Mouse (Mus musculus) liver, embryonic 13.5 days (tissue): Measurements from ENCODE around the gene Nod1. TPM values are rescaled to one million over a fixed set of nuclear protein-coding genes. Genes with fewer than 3 reads are reported as not detected.

Experiments used
- ATAC-seq: fragments of 200-750 bp; cut with Nextera tagmentation; 2 replicates; pipeline ENCODE4 v1.8.0; 2017; ENCODE audit warnings: low read depth, mild to moderate bottlenecking, moderate number of reproducible peaks, moderate library complexity
- DNase-seq: peaks from one replicate; pipeline ENCODE4 v3.0.0; 2022
- H3K27ac ChIP-seq: fragments of 300-500 bp; sonication (generic); 2 replicates; pipeline ENCODE4 v1.5.1; 2015; ENCODE audit warnings: moderate library complexity, mild to moderate bottlenecking, inconsistent platforms
- H3K27me3 ChIP-seq: fragments of 300-500 bp; sonication (generic); 2 replicates; pipeline ENCODE4 v1.6.1; 2015; ENCODE audit warnings: mild to moderate bottlenecking, inconsistent platforms
- H3K36me3 ChIP-seq: fragments of 300-500 bp; sonication (generic); 2 replicates; pipeline ENCODE4 v1.6.1; 2015; ENCODE audit warnings: mild to moderate bottlenecking, inconsistent platforms
- H3K4me1 ChIP-seq: fragments of 300-500 bp; sonication (generic); replicated peaks from 2 replicates; pipeline ENCODE4 v1.6.1; 2015; ENCODE audit warnings: inconsistent platforms
- H3K4me2 ChIP-seq: fragments of 300-500 bp; sonication (generic); 2 replicates; pipeline ENCODE4 v1.6.1; 2015; ENCODE audit warnings: inconsistent platforms, mild to moderate bottlenecking, moderate library complexity
- H3K4me3 ChIP-seq: fragments of 300-500 bp; sonication (generic); replicated peaks from 2 replicates; pipeline ENCODE4 v1.5.1; 2015; ENCODE audit warnings: mild to moderate bottlenecking, inconsistent platforms
- H3K9ac ChIP-seq: fragments of 300-500 bp; sonication (generic); 2 replicates; pipeline ENCODE4 v1.6.1; 2015; ENCODE audit warnings: mild to moderate bottlenecking, inconsistent platforms
- H3K9me3 ChIP-seq: fragments of 300-500 bp; sonication (generic); replicated peaks from 2 replicates; pipeline ENCODE4 v1.6.1; 2016; ENCODE audit warnings: inconsistent platforms
- WGBS: fragments of 180-500 bp; shearing (Covaris S2); methylation state at CpG from one replicate; pipeline ENCODE4 v1.1.7; 2015; ENCODE audit not compliant: insufficient replicate concordance; 5-methylcytosine and 5-hydroxymethylcytosine counted together
- polyA plus RNA-seq: library from polyadenylated mRNA; unstranded; fragments of >200 nt; fragmentation: Nextera tagmentation; extraction: Ambion mirVana; gene quantifications from 2 replicates; pipeline ENCODE4 v1.2.1, GENCODE M21; 2015

Nod1 gene
- polyA plus RNA-seq, 1 experiment from 2014 or later: 1.5 TPM

- no peaks in the 10 kb centered on the region for H3K36me3 ChIP-seq
- H3K27ac ChIP-seq: no peak overlapping the region
- no peaks in the 10 kb centered on the region for H3K9me3 ChIP-seq
- no peak overlapping the region for H3K4me3 ChIP-seq
- no peak overlapping the region for H3K4me2 ChIP-seq
- 39% methylated on average over 4 of the region's 4 CpGs for WGBS
- ATAC-seq (no peak), DNase-seq (no peak)
- H3K4me1 ChIP-seq: no peaks in the 10 kb centered on the region
- no peak overlapping the region for H3K9ac ChIP-seq
- 0 out of 2 replicates have a peak, but pooled peaks cover 4% of the 10 kb centered on the region for H3K27me3 ChIP-seq
Measured at GRCm38 (mm10) chr6:55003559-55003958, 31.1 kb upstream of the Nod1 start.

GRCm38 (mm10) chr6:55002438-55002837 lies 30.0 kb upstream of the Nod1 start:
- DNase-seq: no peak
- Histone ChIP-seq H3K4me1 (no peaks in the 10 kb centered on the region), H3K4me3 (no peak overlapping the region), H3K27ac (no peak overlapping the region), H3K9me3 (no peaks in the 10 kb centered on the region), H3K27me3 (0 out of 2 replicates have a peak, but pooled peaks cover 4% of the 10 kb centered on the region), H3K4me2 (no peak overlapping the region), H3K36me3 (no peaks in the 10 kb centered on the region), H3K9ac (no peak overlapping the region)
- ATAC-seq: no peak
- 52% methylated on average over 4 of the region's 4 CpGs for WGBS

DNA sequence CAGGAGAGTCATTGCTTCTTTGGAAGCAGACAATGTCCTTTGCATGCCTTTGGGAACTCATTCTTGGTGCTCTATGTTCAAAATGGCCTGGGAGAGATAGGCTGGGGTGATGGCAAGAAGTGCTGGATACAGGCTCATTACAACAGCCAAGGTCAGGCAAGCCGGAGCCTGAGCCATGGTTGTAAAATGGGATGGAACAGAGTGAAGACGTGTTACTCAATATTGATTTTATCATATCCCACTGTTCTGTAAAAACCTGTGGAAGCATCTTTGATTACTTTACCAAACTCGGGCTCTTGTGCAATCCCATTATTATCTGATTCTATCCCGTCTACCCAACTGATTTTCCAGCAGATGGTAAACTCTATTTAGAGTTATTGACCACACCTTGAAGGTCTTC lies 28.9 kb upstream of the Nod1 start:
- ATAC-seq: no peak
- no peak overlapping the region for H3K27ac ChIP-seq
- no peaks in the 10 kb centered on the region for H3K9me3 ChIP-seq
- H3K4me1 ChIP-seq: no peaks in the 10 kb centered on the region
- H3K27me3 ChIP-seq: 0 out of 2 replicates have a peak, but pooled peaks cover 4% of the 10 kb centered on the region
- no peak for DNase-seq
- no peaks in the 10 kb centered on the region for H3K36me3 ChIP-seq
- no peak overlapping the region for H3K4me2 ChIP-seq
- no peak overlapping the region for H3K4me3 ChIP-seq
- 56% methylated on average over 4 of the region's 4 CpGs for WGBS
- no peak overlapping the region for H3K9ac ChIP-seq

DNA sequence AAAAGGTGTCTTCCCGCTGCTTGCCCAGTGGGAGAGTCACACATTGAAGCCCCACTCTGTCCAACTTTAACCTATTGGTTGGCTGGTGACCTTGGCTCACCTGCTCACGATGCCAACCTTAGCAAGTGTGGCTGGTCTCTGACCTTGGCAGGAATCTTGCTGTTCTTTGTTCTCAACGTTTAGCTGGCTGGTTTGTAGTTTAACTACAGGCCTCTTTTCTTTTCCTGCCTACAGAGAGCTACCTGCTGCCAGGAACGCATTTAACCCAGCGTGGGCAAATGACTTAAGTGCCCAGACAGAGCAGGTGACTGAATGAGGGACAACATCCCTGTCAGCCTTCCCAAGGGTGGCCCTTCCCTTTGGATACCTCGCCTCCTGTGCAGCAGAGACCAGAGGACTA lies 25.3 kb upstream of the Nod1 start:
- DNase-seq (no peak), ATAC-seq (no peak)
- Histone ChIP-seq H3K27me3 (0 out of 2 replicates have a peak, but pooled peaks cover 4% of the 10 kb centered on the region), H3K36me3 (no peaks in the 10 kb centered on the region), H3K4me2 (no peak overlapping the region), H3K9ac (no peak overlapping the region), H3K4me3 (no peak overlapping the region), H3K9me3 (no peaks in the 10 kb centered on the region), H3K27ac (no peak overlapping the region), H3K4me1 (0 out of 2 replicates have a peak, but pooled peaks cover 4% of the 10 kb centered on the region)
- WGBS: 66% methylated on average over 6 of the region's 6 CpGs

DNA sequence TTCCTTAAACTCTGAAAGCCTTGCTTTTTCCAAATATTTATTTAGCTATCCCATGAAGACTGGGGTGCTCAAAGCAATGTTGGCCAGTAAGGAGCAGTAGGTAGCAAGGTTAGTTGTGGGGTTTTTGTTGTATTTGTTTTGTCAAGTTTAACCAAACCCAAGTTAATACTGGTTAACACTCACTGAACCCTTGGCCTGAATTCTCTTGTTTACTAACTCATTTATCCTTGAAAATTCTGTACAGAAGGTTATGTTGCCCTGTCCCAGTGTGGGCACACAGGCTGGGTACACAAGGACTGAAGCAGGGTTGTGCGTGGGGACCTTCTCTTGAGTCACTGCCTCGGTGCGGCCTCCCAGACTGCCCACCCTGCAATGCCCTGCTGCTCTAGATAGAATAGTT lies 23.9 kb upstream of the Nod1 start:
- H3K27me3 ChIP-seq: 0 out of 2 replicates have a peak, but pooled peaks cover 4% of the 10 kb centered on the region
- no peak overlapping the region for H3K9ac ChIP-seq
- DNase-seq (no peak), ATAC-seq (no peak)
- H3K4me1 ChIP-seq: peaks cover 17% of the 10 kb centered on the region
- H3K9me3 ChIP-seq: no peaks in the 10 kb centered on the region
- no peak overlapping the region for H3K27ac ChIP-seq
- no peak overlapping the region for H3K4me3 ChIP-seq
- H3K4me2 ChIP-seq: no peak overlapping the region
- 76% methylated on average over 3 of the region's 3 CpGs for WGBS
- no peaks in the 10 kb centered on the region for H3K36me3 ChIP-seq

GRCm38 (mm10) chr6:54992734-54993260 lies 20.4 kb upstream of the Nod1 start, which contains the start of gene Ggct:
Gene Ggct, minus strand, starts transcription at chr6:54992950.
- ATAC-seq (peak; percentile 100), DNase-seq (peak; percentile 89)
- H3K9me3 ChIP-seq: no peaks in the 10 kb centered on the region
- peak within 1 kb of the TSS; percentile 66 for H3K4me3 ChIP-seq
- H3K9ac ChIP-seq: peak within 1 kb of the TSS; percentile 68
- H3K27me3 ChIP-seq: no peaks in the 10 kb centered on the region
- peak within 1 kb of the TSS; percentile 93 for H3K4me2 ChIP-seq
- no peaks in the 10 kb centered on the region for H3K36me3 ChIP-seq
- WGBS: under 1% methylated on average over 41 of the region's 41 CpGs
- H3K4me1 ChIP-seq: peaks cover 21% of the 10 kb centered on the region
- no peak within 1 kb of the TSS for H3K27ac ChIP-seq

DNA sequence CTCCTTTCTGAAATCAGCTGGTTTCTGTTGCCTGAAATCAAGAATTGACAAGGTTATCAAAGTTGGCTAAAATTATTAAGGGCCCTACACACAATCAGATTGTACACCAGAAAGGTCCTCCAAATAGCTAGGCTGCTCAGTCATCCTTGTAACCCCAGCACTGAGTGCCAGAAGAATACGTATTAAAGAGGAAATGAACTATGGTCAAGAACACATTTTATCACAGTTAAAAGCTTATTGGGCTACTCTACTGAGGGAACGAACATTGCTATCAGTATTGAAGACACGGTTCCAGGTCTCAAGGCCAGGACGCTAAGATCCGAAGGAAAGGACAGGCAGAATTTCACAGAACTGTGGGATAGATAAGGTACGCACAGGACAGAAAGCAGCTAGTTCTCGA lies 19.7 kb upstream of the Nod1 start:
- no peak for ATAC-seq

GRCm38 (mm10) chr6:54991189-54991588 lies 18.8 kb upstream of the Nod1 start:
- no peak for ATAC-seq

More for the DNA sequence above, 19.7 kb upstream of the Nod1 start:
- no peak overlapping the region for H3K27ac ChIP-seq
- H3K9me3 ChIP-seq: no peaks in the 10 kb centered on the region
- peak overlapping the region; percentile 66 for H3K4me3 ChIP-seq
- no peak for DNase-seq
- no peaks in the 10 kb centered on the region for H3K27me3 ChIP-seq
- peaks cover 21% of the 10 kb centered on the region for H3K4me1 ChIP-seq
- H3K36me3 ChIP-seq: no peaks in the 10 kb centered on the region
- WGBS: 2% methylated on average over 7 of the region's 7 CpGs
- peak overlapping the region; percentile 68 for H3K9ac ChIP-seq
- H3K4me2 ChIP-seq: peak overlapping the region; percentile 93

GRCm38 (mm10) chr6:54988141-54988540 lies 15.7 kb upstream of the Nod1 start:
- H3K4me1 ChIP-seq: peaks cover 18% of the 10 kb centered on the region
- DNase-seq (no peak), ATAC-seq (no peak)
- 74% methylated on average over 6 of the region's 6 CpGs for WGBS
- H3K27ac ChIP-seq: no peak overlapping the region
- no peak overlapping the region for H3K9ac ChIP-seq
- H3K4me2 ChIP-seq: no peak overlapping the region
- H3K36me3 ChIP-seq: no peaks in the 10 kb centered on the region
- H3K27me3 ChIP-seq: no peaks in the 10 kb centered on the region
- no peaks in the 10 kb centered on the region for H3K9me3 ChIP-seq
- no peak overlapping the region for H3K4me3 ChIP-seq

More at GRCm38 (mm10) chr6:54991189-54991588, 18.8 kb upstream of the Nod1 start:
- 19% methylated on average over 2 of the region's 2 CpGs for whole genome bisulfite sequencing
- no peak overlapping the region for H3K27ac ChIP-seq
- no peaks in the 10 kb centered on the region for H3K9me3 ChIP-seq
- peak overlapping the region; percentile 93 for H3K4me2 ChIP-seq
- H3K9ac ChIP-seq: no peak overlapping the region
- H3K27me3 ChIP-seq: no peaks in the 10 kb centered on the region
- no peak for DNase-seq
- H3K4me1 ChIP-seq: peaks cover 21% of the 10 kb centered on the region
- H3K36me3 ChIP-seq: no peaks in the 10 kb centered on the region
- H3K4me3 ChIP-seq: no peak overlapping the region

DNA sequence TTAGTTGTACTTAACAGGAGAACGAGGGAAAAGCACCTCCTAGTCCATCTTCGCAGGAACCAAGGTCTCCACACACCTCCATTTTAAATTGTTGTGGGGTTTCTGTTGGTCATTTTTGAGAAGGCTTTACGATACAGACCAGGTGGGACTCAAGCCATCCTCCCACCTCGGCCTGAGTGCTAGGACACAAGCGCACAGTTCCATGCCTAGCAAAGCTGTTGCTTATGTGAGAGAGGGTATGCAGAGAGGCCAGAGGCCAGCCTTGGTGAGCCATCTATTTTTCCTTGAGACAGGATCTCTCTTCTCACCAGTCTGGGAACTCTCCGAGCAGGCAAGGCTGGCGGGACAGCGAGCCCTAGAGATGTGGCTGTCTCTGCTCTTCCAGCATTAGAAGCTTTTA lies 11.7 kb upstream of the Nod1 start:
- Histone ChIP-seq H3K9me3 (no peaks in the 10 kb centered on the region), H3K4me3 (no peak overlapping the region), H3K9ac (no peak overlapping the region), H3K4me1 (no peaks in the 10 kb centered on the region), H3K4me2 (no peak overlapping the region), H3K27ac (no peak overlapping the region), H3K27me3 (no peaks in the 10 kb centered on the region), H3K36me3 (no peaks in the 10 kb centered on the region)
- WGBS: 81% methylated on average over 8 of the region's 8 CpGs
- DNase-seq (no peak), ATAC-seq (no peak)

- Histone ChIP-seq H3K4me1 (no peaks in the 10 kb centered on the region), H3K4me2 (no peak overlapping the region), H3K9me3 (no peaks in the 10 kb centered on the region), H3K9ac (no peak overlapping the region), H3K4me3 (no peak overlapping the region), H3K27ac (no peak overlapping the region), H3K36me3 (no peaks in the 10 kb centered on the region), H3K27me3 (no peaks in the 10 kb centered on the region)
- ATAC-seq (no peak), DNase-seq (no peak)
- 70% methylated on average over 4 of the region's 4 CpGs for WGBS
Measured at GRCm38 (mm10) chr6:54983526-54984050, 11.2 kb upstream of the Nod1 start.

DNA sequence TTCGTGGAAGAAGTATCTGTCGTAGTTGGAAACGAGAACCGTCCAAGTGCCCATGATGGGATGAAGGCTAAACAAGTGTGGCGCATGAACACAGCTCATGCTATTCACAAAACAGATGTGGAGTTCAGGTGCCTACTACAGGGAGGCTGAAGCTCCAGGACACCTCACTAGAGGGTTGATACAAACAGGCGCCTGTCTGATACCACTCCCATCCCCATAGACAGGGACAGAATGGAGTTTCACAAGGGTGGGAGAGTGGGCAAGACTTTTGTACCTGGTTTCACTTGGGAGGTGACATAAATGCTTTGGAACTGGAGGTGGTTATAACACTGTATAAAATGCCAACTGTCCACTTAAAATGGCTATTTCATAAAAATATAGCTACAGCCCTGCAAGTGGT lies 7.0 kb upstream of the Nod1 start:
- H3K36me3 ChIP-seq: no peaks in the 10 kb centered on the region
- no peak overlapping the region for H3K4me2 ChIP-seq
- WGBS: 81% methylated on average over 6 of the region's 6 CpGs
- no peaks in the 10 kb centered on the region for H3K9me3 ChIP-seq
- no peaks in the 10 kb centered on the region for H3K27me3 ChIP-seq
- H3K4me1 ChIP-seq: no peaks in the 10 kb centered on the region
- H3K4me3 ChIP-seq: no peak overlapping the region
- H3K9ac ChIP-seq: no peak overlapping the region
- no peak overlapping the region for H3K27ac ChIP-seq
- ATAC-seq (no peak), DNase-seq (no peak)
